Mouse (Mus musculus): ENCODE data around the gene Gm973.

DNA sequence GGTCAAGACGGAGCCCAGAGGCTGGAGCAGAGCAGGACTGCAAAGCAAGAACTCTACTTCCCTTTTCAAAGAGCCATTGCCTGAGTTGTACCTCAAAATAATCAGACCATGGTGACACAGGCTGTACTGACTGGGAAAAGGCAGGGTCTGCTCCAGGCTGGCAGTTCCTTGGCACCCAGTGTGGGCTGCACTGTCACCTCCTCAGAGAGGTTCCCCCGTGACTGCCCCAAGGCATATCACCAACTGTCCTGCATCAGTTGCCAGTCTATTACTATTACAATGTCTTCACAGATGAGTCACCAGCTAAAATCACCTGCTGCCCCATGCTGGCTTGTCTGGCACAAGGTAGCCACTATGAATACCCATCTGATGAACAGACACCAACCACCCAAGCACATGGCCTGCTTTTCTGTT, 77.6 kb downstream of the Gm973 start:
- TF ChIP-seq CTCF (IDR thresholded peaks at IDR 0.05 in 2 of 3, conservative IDR thresholded peaks at IDR 0.05 in 1 of 3; ENCODE audit: control insufficient read depth in 1 of 3, insufficient read depth in 1 of 3, low read depth in 2 of 3, low read length in 3 of 3, poor library complexity in 1 of 3, severe bottlenecking in 1 of 3): no peak
- TF ChIP-seq POLR2A (IDR thresholded peaks at IDR 0.05; ENCODE audit: control insufficient read depth in 1 of 2, insufficient read depth in 1 of 2, low read depth in 1 of 2, low read length in 2 of 2, poor library complexity in 1 of 2): no peak
- TF ChIP-seq MAFK (IDR thresholded peaks at IDR 0.05; ENCODE audit: borderline replicate concordance, low read depth, low read length): no peak
- no peak for TF ChIP-seq RAD21 (IDR thresholded peaks at IDR 0.05; ENCODE audit: low read depth, low read length)
- no peak for TF ChIP-seq TCF12 (IDR thresholded peaks at IDR 0.05; ENCODE audit: low read depth, low read length)
- TF ChIP-seq ZKSCAN1 (IDR thresholded peaks at IDR 0.05; ENCODE audit: low read depth, low read length): no peak
- TF ChIP-seq HCFC1 (IDR thresholded peaks at IDR 0.05; ENCODE audit: low read depth, low read length): no peak
- no peak for TF ChIP-seq ZNF384 (IDR thresholded peaks at IDR 0.05; ENCODE audit: low read depth, low read length)
- no peak for TF ChIP-seq KAT2A (conservative IDR thresholded peaks at IDR 0.05; ENCODE audit: low read depth, low read length)
- TF ChIP-seq USF2 (IDR thresholded peaks at IDR 0.05; ENCODE audit: borderline replicate concordance in 1 of 2, insufficient read depth in 1 of 2, low read depth in 1 of 2, low read length in 2 of 2): no peak
- no peak for TF ChIP-seq POLR2AphosphoS5 (IDR thresholded peaks at IDR 0.05; ENCODE audit: borderline replicate concordance, low read depth, low read length)
- no peak for TF ChIP-seq E2F4 (IDR thresholded peaks at IDR 0.05; ENCODE audit: borderline replicate concordance, low read depth, low read length)
- no peak for TF ChIP-seq BHLHE40 (IDR thresholded peaks at IDR 0.05; ENCODE audit: borderline replicate concordance, low read depth, low read length)
- TF ChIP-seq TBP (IDR thresholded peaks at IDR 0.05; ENCODE audit: low read depth, low read length): no peak

Measured in MEL (cell line).